Mouse (Mus musculus) lung, embryonic 14.5 days (tissue): Measurements from ENCODE around the gene Ccdc149. TPM values are rescaled to one million over a fixed set of nuclear protein-coding genes. Genes with fewer than 3 reads are reported as not detected.

Experiments used
- ATAC-seq: fragments of 200-750 bp; cut with Nextera tagmentation; 2 replicates; pipeline ENCODE4 v1.8.0; 2017; ENCODE audit warnings: mild to moderate bottlenecking, moderate TSS enrichment, moderate library complexity; ENCODE audit not compliant: insufficient read depth
- DNase-seq: peaks from one replicate; pipeline ENCODE4 v3.0.0-alpha.2; 2015
- H3K27ac ChIP-seq: fragments of 300-500 bp; sonication (generic); 2 replicates; pipeline ENCODE4 v1.5.1; 2014; ENCODE audit warnings: low read depth, mild to moderate bottlenecking, moderate library complexity
- H3K27me3 ChIP-seq: fragments of 300-500 bp; sonication (generic); 2 replicates; pipeline ENCODE4 v1.6.1; 2014; ENCODE audit warnings: low read length, control low read depth; ENCODE audit not compliant: insufficient read depth
- H3K36me3 ChIP-seq: fragments of 300-500 bp; sonication (generic); 2 replicates; pipeline ENCODE4 v1.6.1; 2014; ENCODE audit warnings: control low read depth; ENCODE audit not compliant: insufficient read depth
- H3K4me1 ChIP-seq: fragments of 300-500 bp; sonication (generic); 2 replicates; pipeline ENCODE4 v1.6.1; 2014; ENCODE audit warnings: antibody characterized with exemption, control low read depth; ENCODE audit not compliant: insufficient read depth
- H3K4me2 ChIP-seq: fragments of 300-500 bp; sonication (generic); 2 replicates; pipeline ENCODE4 v1.6.1; 2014; ENCODE audit warnings: mild to moderate bottlenecking
- H3K4me3 ChIP-seq: fragments of 300-500 bp; sonication (generic); 2 replicates; pipeline ENCODE4 v1.5.1; 2014; ENCODE audit warnings: low read depth, low read length
- H3K9ac ChIP-seq: fragments of 300-500 bp; sonication (generic); 2 replicates; pipeline ENCODE4 v1.6.1; 2014
- H3K9me3 ChIP-seq: fragments of 300-500 bp; sonication (generic); 2 replicates; pipeline ENCODE4 v1.6.1; 2016; ENCODE audit warnings: low read depth, low read length, control low read depth
- CTCF ChIP-seq: IDR thresholded peaks from 2 replicates; pipeline ENCODE4 v1.5.1; 2016; ENCODE audit warnings: antibody characterized with exemption, low read depth
- WGBS: fragments of 180-500 bp; shearing (Covaris S2); extraction: QIAGEN DNeasy Blood & Tissue Kit; methylation state at CpG from one replicate; pipeline ENCODE4 v1.1.7; 2014; 5-methylcytosine and 5-hydroxymethylcytosine counted together
- polyA plus RNA-seq: library from polyadenylated mRNA; unstranded; fragments of >200 nt; fragmentation: Nextera tagmentation; extraction: Ambion mirVana; gene quantifications from 2 replicates; pipeline ENCODE4 v1.2.1, GENCODE M21; 2014

Ccdc149 gene
- polyA plus RNA-seq, 1 experiment from 2014 or later, result 2.8 TPM

- Histone ChIP-seq H3K4me2 (no peak overlapping the region), H3K4me3 (no peak overlapping the region), H3K36me3 (no peaks in the 10 kb centered on the region), H3K27me3 (no peaks in the 10 kb centered on the region), H3K4me1 (no peaks in the 10 kb centered on the region), H3K27ac (no peak overlapping the region), H3K9ac (no peak overlapping the region), H3K9me3 (no peaks in the 10 kb centered on the region)
- DNase-seq (no peak), ATAC-seq (no peak)
- 81% methylated on average over 8 of the region's 8 CpGs for WGBS
- TF ChIP-seq CTCF, result no peak
These were observed 88.5 kb downstream of the Ccdc149 start for GRCm38 (mm10) chr5:52382837-52383236.

- Histone ChIP-seq H3K4me1 (no peaks in the 10 kb centered on the region), H3K27me3 (no peaks in the 10 kb centered on the region), H3K36me3 (no peaks in the 10 kb centered on the region), H3K4me2 (no peak overlapping the region), H3K27ac (no peak overlapping the region), H3K4me3 (no peak overlapping the region), H3K9ac (no peak overlapping the region), H3K9me3 (no peaks in the 10 kb centered on the region)
- 72% methylated on average over 9 of the region's 9 CpGs for WGBS
- no peak for TF ChIP-seq CTCF
- ATAC-seq, result no peak
- DNase-seq, result no peak
These were observed 95.5 kb downstream of the Ccdc149 start for GRCm38 (mm10) chr5:52375847-52376246.

GRCm38 (mm10) chr5:52370901-52371300 lies 100.4 kb downstream of the Ccdc149 start:
- Histone ChIP-seq H3K27ac (no peak overlapping the region), H3K4me3 (no peak overlapping the region), H3K27me3 (no peaks in the 10 kb centered on the region; the same call in 1 of the 2 replicates), H3K9ac (no peak overlapping the region), H3K4me2 (no peak overlapping the region), H3K4me1 (no peaks in the 10 kb centered on the region), H3K36me3 (no peaks in the 10 kb centered on the region), H3K9me3 (no peaks in the 10 kb centered on the region)
- WGBS, result 87% methylated on average over 6 of the region's 6 CpGs
- DNase-seq, result no peak
- ATAC-seq, result no peak
- no peak for TF ChIP-seq CTCF

- TF ChIP-seq CTCF, result no peak
- no peak for ATAC-seq
- Histone ChIP-seq H3K4me2 (peak overlapping the region; percentile 51), H3K9me3 (no peaks in the 10 kb centered on the region), H3K27me3 (no peaks in the 10 kb centered on the region; the same call in 1 of the 2 replicates), H3K4me1 (no peaks in the 10 kb centered on the region), H3K27ac (no peak overlapping the region), H3K4me3 (peak overlapping the region; percentile 8; the same call in 1 of the 2 replicates), H3K9ac (peak overlapping the region; percentile 6; the same call in 1 of the 2 replicates), H3K36me3 (no peaks in the 10 kb centered on the region)
- WGBS, result 53% methylated on average over 63 of the region's 63 CpGs
- no peak for DNase-seq
These were observed 103.2 kb downstream of the Ccdc149 start for GRCm38 (mm10) chr5:52367866-52368840.

- no peaks in the 10 kb centered on the region for H3K36me3 ChIP-seq
- H3K4me3 ChIP-seq, result no peak overlapping the region
- no peaks in the 10 kb centered on the region; the same call in 1 of the 2 replicates for H3K27me3 ChIP-seq
- 63% methylated on average over 2 of the region's 2 CpGs for WGBS
- TF ChIP-seq CTCF, result no peak
- no peaks in the 10 kb centered on the region for H3K9me3 ChIP-seq
- H3K9ac ChIP-seq, result no peak overlapping the region
- DNase-seq, result no peak
- H3K27ac ChIP-seq, result no peak overlapping the region
- H3K4me2 ChIP-seq, result no peak overlapping the region
- no peak for ATAC-seq
- no peaks in the 10 kb centered on the region for H3K4me1 ChIP-seq
These were observed 104.7 kb downstream of the Ccdc149 start for GRCm38 (mm10) chr5:52366661-52367060.

- WGBS, result 85% methylated on average over 5 of the region's 5 CpGs
- Histone ChIP-seq H3K4me1 (no peaks in the 10 kb centered on the region), H3K4me3 (no peak overlapping the region), H3K27me3 (no peaks in the 10 kb centered on the region; the same call in 1 of the 2 replicates), H3K9me3 (no peaks in the 10 kb centered on the region), H3K36me3 (no peaks in the 10 kb centered on the region), H3K4me2 (no peak overlapping the region), H3K9ac (no peak overlapping the region), H3K27ac (no peak overlapping the region)
- no peak for ATAC-seq
- DNase-seq, result no peak
- no peak for TF ChIP-seq CTCF
These were observed 105.4 kb downstream of the Ccdc149 start for GRCm38 (mm10) chr5:52365930-52366329.

GRCm38 (mm10) chr5:52364521-52364920 lies 106.8 kb downstream of the Ccdc149 start:
- ATAC-seq (no peak), DNase-seq (no peak)
- WGBS, result 51% methylated on average over 5 of the region's 5 CpGs
- Histone ChIP-seq H3K27me3 (no peaks in the 10 kb centered on the region; the same call in 1 of the 2 replicates), H3K9me3 (no peaks in the 10 kb centered on the region), H3K4me2 (no peak overlapping the region), H3K36me3 (no peaks in the 10 kb centered on the region), H3K4me3 (no peak overlapping the region), H3K27ac (no peak overlapping the region), H3K9ac (no peak overlapping the region), H3K4me1 (peaks cover 4% of the 10 kb centered on the region; the same call in 1 of the 2 replicates)
- TF ChIP-seq CTCF, result no peak
